Mouse (Mus musculus) lung, adult 2 months (tissue): ENCODE measurements at regions not wholly inside any gene's neighbourhood (a gene's known extent, or its start where the extent isn't known, plus 50 kb on each side); places are given as distances from the start of the nearest gene placed in this dataset.

Experiments used
- CTCF ChIP-seq: fragments of 200-500 bp; IDR thresholded peaks from 2 replicates; pipeline ENCODE4 v1.5.1; 2011; ENCODE audit warnings: mild to moderate bottlenecking, low read length, control low read depth; ENCODE audit not compliant: insufficient read depth
- POLR2A ChIP-seq: fragments of 200-500 bp; IDR thresholded peaks from 2 replicates; pipeline ENCODE4 v1.6.1; 2011; ENCODE audit warnings: low read depth, mild to moderate bottlenecking, control low read depth, low read length, borderline replicate concordance; ENCODE audit errors: extremely low read depth

DNA sequence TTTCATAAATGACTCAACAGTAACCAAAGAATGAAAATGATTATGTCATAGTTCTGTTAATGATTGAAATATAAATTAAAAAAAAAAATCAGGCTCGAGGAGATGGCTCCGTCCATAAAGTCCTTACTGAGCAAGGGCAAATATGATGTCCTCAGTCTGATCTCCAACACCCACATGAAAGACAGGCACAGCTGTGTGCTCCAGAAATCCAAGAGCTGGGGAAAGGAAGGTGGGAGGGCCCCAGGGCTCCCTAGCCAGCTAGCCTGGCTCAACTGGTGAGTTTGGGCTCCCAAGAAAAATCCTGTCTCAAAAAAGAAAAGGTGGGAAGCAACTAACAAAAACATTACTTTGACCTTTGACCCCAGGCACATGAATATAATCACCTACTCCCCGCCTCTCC is 194.5 kb downstream of the Sox4 start:
- TF ChIP-seq CTCF = no peak
- TF ChIP-seq POLR2A = no peak
